Mouse (Mus musculus): ENCODE results near the gene Decr2.
"Not testable (repeated sequence)": the region's sequence is repeated elsewhere in the genome, so short reads cannot be mapped to it uniquely, and the experiment has no call there.

Gene Decr2

DNA sequence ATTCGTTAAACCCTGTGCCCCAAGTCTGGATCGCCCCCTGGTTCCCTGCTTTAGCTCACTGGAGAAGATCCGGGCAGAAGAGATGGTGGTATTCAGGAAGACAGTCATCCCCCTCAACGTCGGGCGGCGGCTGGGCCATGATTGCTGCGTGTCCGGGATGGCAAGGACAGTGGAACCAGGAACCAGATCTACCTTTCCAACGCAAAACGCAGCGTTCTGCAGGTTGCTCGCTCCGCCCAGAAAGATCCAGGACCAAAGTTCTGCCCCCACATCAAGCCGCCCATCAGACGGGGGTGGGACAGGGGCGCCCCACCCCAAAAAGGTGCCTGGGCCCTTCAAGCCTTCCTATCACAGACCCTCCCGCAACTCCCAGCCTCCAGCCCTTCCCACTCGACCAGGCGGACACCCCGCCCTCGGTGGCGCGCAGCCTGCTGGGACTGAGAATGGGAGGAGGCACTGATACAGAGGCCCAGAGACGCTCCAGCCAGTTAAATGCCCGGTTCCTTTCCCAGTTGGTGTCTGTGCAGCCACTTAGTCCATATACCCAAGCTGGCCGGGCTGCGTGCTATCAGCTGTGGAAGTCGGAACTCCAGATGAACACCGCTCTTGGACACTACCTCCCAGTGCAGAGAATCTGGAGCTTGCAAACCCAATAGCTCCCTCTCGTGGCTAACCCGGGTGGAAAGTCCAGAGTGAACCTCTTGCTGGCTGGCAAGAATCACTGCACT lies at the start of gene Decr2:
Gene Decr2, minus strand, starts transcription at position 433 of the 728 bp plus-strand sequence.
- DNase-seq (ENCODE audit: low read depth), result peak; percentile 93

DNA sequence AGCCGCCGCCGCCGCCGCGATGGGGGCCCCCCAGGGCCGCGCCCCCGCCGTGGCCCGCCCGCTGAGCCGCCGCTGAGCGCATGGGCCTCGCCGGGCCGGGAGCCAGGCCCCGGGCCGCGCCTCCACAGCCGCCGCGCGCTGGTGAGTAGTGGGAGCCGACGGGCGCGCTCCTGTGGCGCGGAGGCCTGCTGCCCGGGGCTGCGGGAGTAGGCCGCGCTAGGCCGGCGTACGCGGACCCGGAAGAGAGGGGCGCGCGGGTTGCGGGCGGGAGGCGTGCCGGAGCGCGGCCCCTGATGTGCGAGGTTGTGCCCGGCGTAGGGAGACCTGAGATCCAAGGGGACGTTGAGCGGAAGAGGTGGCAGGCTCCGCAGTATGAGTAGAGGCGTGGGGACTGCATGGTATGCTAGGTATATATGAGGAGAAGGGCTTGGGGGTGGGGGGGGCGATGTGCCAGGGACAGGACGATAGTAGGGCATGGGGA lies 48.8 kb upstream of the Decr2 start:
- peak; percentile 74 for DNase-seq (ENCODE audit: low read depth)

DNA sequence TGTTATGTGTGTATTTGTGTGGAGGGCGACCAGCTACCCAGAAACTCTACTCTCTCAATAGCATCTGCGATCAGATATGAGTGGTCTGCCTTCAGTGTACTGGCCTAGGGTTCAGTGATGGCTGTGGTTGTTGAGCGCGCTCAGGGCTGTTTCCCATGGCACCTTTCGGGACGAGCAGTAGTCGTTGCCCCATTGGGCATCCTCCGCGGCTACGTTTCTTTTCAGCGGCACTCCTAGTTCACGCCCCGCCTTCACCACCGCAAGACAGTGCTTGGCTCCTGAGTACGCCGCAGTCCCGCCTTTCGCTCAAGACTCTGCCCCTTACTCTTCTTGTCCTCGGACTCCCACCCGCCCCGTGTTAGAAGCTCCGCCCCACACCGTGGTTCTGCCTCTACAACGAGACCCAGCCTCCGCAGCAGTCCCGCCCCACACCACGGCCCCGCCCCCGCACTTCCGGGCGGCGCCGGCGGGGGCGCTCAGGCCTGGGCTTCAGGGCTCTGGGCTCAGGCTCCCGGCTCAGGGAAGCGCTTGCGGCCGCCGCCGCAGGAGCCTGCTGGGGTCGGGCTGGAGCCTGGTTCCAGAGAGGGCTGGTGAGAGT lies 48.2 kb upstream of the Decr2 start, which contains the start of gene Axin1:
Gene Axin1, plus strand, starts transcription at position 450 of the 598 bp plus-strand sequence.
- peak; percentile 99 for DNase-seq (ENCODE audit: low read depth)

GRCm38 (mm10) chr17:26137751-26138130 lies 47.6 kb upstream of the Decr2 start:
- DNase-seq (ENCODE audit: low read depth), result no peak

DNA sequence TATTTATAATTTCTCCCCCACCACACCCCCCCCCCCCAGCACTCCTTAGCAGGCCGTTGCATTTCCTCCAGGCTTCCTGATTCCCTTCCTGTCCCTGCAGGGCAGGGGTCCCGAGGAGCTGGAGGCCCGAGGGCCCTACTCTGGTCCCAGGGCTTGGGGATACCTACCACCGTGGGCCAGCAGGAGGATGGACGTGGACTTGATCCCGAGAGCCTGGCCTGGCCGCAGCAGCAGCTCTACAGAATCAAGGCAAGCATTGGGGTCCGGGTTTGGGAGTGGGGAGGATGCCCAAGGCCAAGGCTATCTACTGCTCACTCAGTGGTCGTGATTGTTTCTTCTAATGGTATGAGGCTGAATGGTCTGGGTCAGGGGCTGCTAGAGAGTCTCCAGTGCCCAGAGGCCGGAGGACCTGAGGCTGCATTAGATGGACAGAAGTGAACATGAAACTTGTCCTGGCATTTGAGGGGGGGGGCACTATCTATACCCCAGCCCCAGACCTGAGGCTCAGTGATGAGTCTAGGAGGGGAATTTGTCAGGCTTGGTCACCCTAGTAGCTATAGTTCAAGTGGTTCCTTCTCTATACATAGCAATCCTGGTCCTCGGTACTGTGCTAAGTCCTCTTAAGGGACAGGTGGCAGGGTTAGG lies 47.1 kb upstream of the Decr2 start:
- DNase-seq (ENCODE audit: low read depth), result no peak

GRCm38 (mm10) chr17:26131856-26132853 lies 42.0 kb upstream of the Decr2 start:
- no peak for DNase-seq (ENCODE audit: low read depth)

DNA sequence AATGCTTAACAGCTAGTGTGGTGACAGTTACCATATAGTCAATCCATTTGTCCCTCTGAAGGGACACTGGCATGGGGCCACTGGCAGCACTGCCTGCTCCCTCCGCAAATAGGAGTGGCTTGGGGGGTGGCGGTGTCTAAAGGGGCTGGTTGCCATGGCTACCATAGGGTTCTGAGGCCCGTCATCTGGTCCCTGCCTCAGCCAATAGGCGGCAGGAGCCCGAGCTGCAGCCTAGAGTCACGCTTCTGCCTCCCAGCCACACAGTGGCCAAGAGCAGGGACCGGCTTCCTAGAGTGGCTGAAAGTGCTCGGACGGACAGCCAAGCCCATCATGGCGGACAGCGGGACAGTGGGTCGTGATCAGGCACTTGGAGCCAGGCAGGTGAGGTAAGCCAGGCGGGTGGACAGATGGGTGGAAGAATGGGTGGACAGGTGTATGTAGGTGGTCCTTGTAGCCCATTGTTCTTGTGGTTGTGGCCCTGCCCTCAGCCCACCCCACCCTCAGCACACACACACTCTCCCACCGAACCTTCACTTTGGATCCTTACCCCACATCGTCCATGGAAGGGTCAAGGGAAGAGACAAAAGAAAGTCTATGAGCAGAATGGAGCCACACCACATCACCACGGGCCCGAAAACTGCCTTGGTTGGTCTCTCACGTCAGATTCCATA lies 41.1 kb upstream of the Decr2 start:
- DNase-seq (ENCODE audit: low read depth), result no peak

- DNase-seq (ENCODE audit: low read depth), result no peak
Observed at GRCm38 (mm10) chr17:26125226-26125625, 35.1 kb upstream of the Decr2 start.

DNA sequence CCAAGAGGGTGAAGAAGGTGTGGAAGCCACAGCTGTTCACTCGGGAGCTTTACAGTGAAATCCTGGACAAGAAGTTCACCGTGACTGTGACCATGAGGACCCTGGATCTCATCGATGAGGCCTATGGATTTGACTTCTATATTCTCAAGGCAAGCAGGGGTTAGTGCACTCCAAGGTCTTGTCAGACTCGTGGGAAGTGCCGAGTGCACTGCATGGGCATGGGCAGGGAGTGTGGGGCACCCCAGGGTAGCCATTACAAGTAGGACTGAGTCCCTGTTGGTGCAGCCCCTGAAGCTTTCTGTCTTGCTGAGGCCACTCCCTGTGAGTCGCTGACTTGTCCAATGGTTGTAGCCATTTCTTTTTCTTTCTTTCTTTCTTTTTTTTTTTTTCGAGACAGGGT lies 34.4 kb upstream of the Decr2 start:
- DNase-seq (ENCODE audit: low read depth), result no peak

DNA sequence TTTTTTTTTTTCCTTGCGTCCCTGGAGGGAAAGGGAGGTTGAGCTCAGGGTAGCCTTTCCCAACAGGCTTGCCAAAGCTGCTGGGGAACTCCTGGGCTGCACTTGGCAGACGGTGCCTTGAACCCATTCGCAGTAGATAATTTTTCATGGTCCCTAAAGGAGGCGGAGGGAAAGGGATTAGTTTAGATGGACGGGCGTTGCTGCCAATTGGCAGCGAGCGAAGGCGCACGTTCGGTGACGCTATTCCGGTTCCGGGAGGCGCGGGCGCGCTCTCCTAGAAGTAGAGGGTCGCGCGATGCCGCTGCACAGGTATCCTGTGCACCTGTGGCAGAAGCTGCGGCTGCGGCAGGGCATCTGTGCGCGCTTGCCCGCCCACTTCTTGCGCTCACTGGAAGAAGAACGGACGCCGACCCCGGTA lies 33.1 kb upstream of the Decr2 start, which contains the start of gene Mrpl28:
Gene Mrpl28, plus strand, starts transcription at position 234 of the 418 bp plus-strand sequence.
- DNase-seq (ENCODE audit: low read depth), result peak; percentile 94

DNA sequence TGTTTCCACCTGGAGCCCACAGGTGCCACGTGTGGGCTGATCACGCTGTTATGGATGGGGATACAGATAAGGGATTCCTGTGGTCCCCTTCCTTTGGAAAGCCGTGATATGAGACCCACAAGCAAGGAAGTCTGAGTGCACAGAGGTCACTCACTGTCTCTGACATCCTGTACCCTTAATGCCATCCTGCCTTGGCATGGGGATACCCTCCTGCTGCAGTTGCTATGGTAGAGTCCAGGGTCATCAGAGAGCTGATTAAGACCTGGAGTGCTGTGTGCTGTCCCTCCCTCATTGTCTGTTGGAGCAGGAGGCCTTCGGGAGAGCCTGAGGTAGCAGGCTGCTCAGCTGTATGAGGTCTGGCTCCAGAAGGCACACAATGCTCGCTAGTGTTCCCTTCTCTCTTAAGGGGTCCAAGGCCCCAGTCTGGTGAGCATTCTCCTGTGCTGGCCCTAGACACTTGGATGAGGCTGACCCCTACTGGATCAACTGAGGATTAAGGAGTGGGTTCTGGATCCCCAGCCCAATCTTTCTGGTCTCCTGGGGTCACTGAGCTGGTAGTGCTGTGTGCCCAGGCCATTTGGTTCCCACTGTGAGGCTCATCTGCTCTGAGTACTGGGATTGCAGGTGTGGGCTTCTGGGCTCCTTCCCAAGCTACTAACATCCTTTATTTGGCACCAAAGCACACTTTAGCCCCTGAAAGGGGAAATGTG lies 32.4 kb upstream of the Decr2 start:
- DNase-seq (ENCODE audit: low read depth), result no peak

DNA sequence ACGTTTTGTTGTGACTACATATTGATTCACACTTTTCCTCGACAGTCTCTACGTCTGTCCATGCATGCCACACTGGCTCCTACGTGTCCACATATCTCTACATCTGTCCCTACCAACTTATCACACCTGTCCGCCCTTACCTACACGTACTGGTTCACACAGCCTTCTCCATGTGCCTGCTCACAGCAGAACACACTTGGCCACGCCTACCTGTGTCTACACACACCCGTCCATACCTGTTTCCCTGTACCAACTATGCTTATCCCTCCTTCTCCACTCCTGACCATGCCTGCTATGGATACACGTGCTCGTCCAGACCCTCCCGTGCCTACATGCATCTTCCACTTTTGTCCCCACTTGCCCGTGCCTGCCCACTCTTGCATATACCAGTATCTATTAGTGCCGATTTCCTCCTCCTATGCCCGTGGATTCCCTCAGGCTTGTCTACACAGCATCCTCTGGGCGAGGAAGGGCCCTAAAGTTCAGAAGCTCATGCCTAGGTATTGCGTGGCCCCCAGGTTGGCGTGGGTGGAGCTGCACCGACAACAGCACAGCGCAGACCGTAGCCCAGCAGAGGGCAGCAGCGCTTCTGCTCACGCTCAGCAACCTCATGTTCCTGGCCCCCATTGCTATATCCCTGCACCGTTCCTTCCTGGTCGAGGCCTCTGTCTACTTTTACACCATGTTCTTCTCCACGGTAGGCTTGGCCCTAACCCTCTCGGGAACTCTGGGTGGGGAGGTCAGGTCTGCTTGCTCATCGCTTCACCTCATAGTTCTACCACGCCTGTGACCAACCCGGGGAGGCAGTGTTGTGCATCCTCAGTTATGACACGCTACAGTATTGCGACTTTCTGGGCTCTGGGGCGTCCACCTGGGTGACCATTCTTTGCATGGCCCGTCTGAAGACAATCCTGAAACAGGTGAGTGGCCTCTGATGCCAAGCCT lies 29.9 kb upstream of the Decr2 start:
- peak; percentile 88 for DNase-seq (ENCODE audit: low read depth)

GRCm38 (mm10) chr17:26116503-26117258 lies 26.5 kb upstream of the Decr2 start:
- no peak for DNase-seq (ENCODE audit: low read depth)

DNA sequence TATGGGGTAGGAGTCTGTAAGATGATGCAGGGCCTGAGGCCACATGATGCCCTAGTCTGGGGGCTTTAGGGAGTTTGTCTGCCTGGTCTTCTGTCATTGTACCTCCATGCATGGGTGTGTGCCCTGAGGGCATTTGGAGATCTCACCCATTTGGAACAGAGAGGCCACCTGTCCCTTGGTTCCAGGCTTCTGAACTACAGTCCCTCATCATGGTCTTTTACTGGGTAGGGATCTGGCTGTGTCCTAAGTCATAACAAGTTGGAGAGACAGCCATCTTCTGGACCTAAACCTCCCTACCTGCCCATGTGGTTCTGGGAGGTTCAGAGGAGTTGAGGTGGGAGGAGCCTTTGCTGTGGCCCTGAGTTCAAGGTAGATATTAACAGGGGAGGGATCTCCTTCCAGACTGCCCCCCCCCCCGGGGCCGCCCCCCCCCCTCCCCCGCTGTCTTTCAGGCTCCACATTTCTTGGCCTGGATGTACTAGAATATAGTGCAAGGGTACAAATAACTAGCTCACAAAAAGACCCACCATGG lies 25.9 kb upstream of the Decr2 start:
- DNase-seq (ENCODE audit: low read depth), result no peak

GRCm38 (mm10) chr17:26115205-26115898 lies 25.2 kb upstream of the Decr2 start:
- DNase-seq (ENCODE audit: low read depth), result no peak

DNA sequence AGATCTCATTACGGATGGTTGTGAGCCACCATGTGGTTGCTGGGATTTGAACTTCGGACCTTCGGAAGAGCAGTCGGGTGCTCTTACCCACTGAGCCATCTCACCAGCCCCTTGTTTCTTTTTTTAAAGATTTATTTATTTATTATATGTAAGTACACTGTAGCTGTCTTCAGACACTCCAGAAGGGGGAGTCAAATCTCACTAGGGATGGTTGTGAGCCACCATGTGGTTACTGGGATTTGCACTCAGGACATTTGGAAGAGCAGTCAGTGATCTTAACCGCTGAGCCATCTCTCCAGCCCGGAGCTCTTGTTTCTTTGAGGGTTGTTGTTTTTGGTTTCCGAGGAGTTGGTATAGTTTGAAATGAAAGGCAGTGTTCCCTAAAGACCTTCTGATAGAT lies 24.3 kb upstream of the Decr2 start:
- DNase-seq (ENCODE audit: low read depth), result not testable (repeated sequence)

DNA sequence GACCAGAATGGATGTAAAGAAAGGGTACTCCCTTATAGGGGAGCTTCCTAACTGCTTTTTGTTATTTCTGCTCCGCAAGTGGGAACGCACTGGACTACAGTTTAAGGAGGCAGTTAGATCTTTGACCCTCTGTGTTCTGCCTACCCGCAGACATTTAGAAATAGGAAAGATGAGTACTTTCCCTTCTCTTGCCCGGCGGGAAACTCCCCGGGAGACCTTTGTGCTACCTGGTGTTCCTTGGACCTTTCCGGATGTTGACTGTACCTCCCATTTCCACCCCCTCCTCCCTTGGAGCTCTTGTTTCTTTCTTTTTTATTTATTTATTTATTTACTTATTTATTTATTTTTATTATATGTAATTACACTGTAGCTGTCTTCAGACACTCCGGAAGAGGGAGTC lies 23.9 kb upstream of the Decr2 start:
- DNase-seq (ENCODE audit: low read depth), result no peak

Measured in naive thymus-derived CD4-positive, alpha-beta T cell, adult 2 months (primary cell).